20 mouse cellular contexts compared by ENCODE assay signal in genomic region chr15:100111891-100112290, GRCm38 (mm10).
DNase-seq lines count a peak whose midpoint lies in the region; ATAC-seq and TF ChIP-seq lines count a peak whose summit lies in the region.
"Had no signal": no experiment of that assay in that cellular context is flagged by ENCODE, and none has a peak within 500 bp of the region (broad histone marks: within the 10 kb centered on the region; RNA-seq: fewer than 3 reads in every experiment).

No protein-coding gene starts in this region.

- TF ChIP-seq EP300 in lung, postnatal 0 days (IDR thresholded peaks at IDR 0.05) = no peak

- H3K36me3 ChIP-seq in forebrain, embryonic 10.5 days (replicated peaks) = peaks cover 15% of the 10 kb centered on the region
- peaks cover 5% of the 10 kb centered on the region; the same call in 1 of the 2 replicates for H3K36me3 ChIP-seq in forebrain, embryonic 14.5 days (ENCODE audit: control insufficient read depth, insufficient read depth, low read length)
- peaks cover 2% of the 10 kb centered on the region; the same call in 1 of the 2 replicates for H3K36me3 ChIP-seq in midbrain, embryonic 11.5 days (ENCODE audit: control insufficient read depth, insufficient read depth, low read length)
- no peaks in the 10 kb centered on the region for H3K36me3 ChIP-seq in midbrain, embryonic 16.5 days (ENCODE audit: control insufficient read depth, insufficient read depth, low read length)
- 0 out of 2 replicates have a peak, but pooled peaks cover 3% of the 10 kb centered on the region for H3K36me3 ChIP-seq in liver, embryonic 13.5 days
- H3K36me3 ChIP-seq in lung, postnatal 0 days (ENCODE audit: insufficient read depth, low read length) = no peaks in the 10 kb centered on the region
- H3K36me3 ChIP-seq: lung, embryonic 15.5 days had no signal

- WGBS in forebrain, embryonic 10.5 days = 80% methylated on average over 9 of the region's 9 CpGs
- WGBS in forebrain, embryonic 14.5 days = 77% methylated on average over 9 of the region's 9 CpGs
- 78% methylated on average over 9 of the region's 9 CpGs for WGBS in midbrain, embryonic 11.5 days
- WGBS in midbrain, embryonic 16.5 days = 74% methylated on average over 9 of the region's 9 CpGs
- 61% methylated on average over 9 of the region's 9 CpGs for WGBS in liver, embryonic 13.5 days (ENCODE audit: insufficient replicate concordance)
- WGBS in lung, postnatal 0 days = 57% methylated on average over 9 of the region's 9 CpGs

- H3K4me1 ChIP-seq in forebrain, embryonic 10.5 days = peaks cover 49% of the 10 kb centered on the region
- peaks cover 9% of the 10 kb centered on the region for H3K4me1 ChIP-seq in forebrain, embryonic 14.5 days (ENCODE audit: control insufficient read depth, insufficient read depth, low read length)
- H3K4me1 ChIP-seq in midbrain, embryonic 11.5 days (ENCODE audit: control insufficient read depth, insufficient read depth, low read length) = peaks cover 15% of the 10 kb centered on the region
- H3K4me1 ChIP-seq in midbrain, embryonic 16.5 days (ENCODE audit: control insufficient read depth, insufficient read depth, low read length) = peaks cover 10% of the 10 kb centered on the region; the same call in 1 of the 2 replicates
- H3K4me1 ChIP-seq in liver, embryonic 13.5 days (replicated peaks) = peaks cover 43% of the 10 kb centered on the region
- 0 out of 2 replicates have a peak, but pooled peaks cover 5% of the 10 kb centered on the region for H3K4me1 ChIP-seq in lung, postnatal 0 days (ENCODE audit: insufficient read depth, low read depth, low read length)

- no peak for TF ChIP-seq CTCF in lung, postnatal 0 days (IDR thresholded peaks at IDR 0.05)

- H3K4me2 ChIP-seq in forebrain, embryonic 14.5 days (ENCODE audit: low read length) = no peak overlapping the region
- no peak overlapping the region for H3K4me2 ChIP-seq in midbrain, embryonic 11.5 days
- H3K4me2 ChIP-seq in midbrain, embryonic 16.5 days (ENCODE audit: low read length) = no peak overlapping the region
- no peak overlapping the region for H3K4me2 ChIP-seq in liver, embryonic 13.5 days
- H3K4me2 ChIP-seq in lung, postnatal 0 days (replicated peaks; ENCODE audit: low read depth, low read length) = no peak overlapping the region
- H3K4me2 ChIP-seq: hindbrain, embryonic 12.5 days; lung, embryonic 15.5 days; neural tube, embryonic 13.5 days had no signal

- H3K9ac ChIP-seq in forebrain, embryonic 14.5 days (ENCODE audit: low read length) = no peak overlapping the region
- H3K9ac ChIP-seq in midbrain, embryonic 11.5 days (ENCODE audit: low read length) = no peak overlapping the region
- H3K9ac ChIP-seq in midbrain, embryonic 16.5 days (ENCODE audit: low read depth, low read length) = no peak overlapping the region
- H3K9ac ChIP-seq in liver, embryonic 13.5 days = no peak overlapping the region
- no peak overlapping the region for H3K9ac ChIP-seq in lung, postnatal 0 days (replicated peaks; ENCODE audit: low read depth)
- H3K9ac ChIP-seq: forebrain, postnatal 0 days; hindbrain, embryonic 12.5 days; lung, embryonic 15.5 days; neural tube, embryonic 13.5 days had no signal

- H3K9me3 ChIP-seq in forebrain, embryonic 10.5 days = no peaks in the 10 kb centered on the region
- H3K9me3 ChIP-seq in forebrain, embryonic 14.5 days (replicated peaks; ENCODE audit: control insufficient read depth, low read length) = no peaks in the 10 kb centered on the region
- H3K9me3 ChIP-seq in midbrain, embryonic 11.5 days (ENCODE audit: control insufficient read depth, low read length) = no peaks in the 10 kb centered on the region
- no peaks in the 10 kb centered on the region for H3K9me3 ChIP-seq in midbrain, embryonic 16.5 days (replicated peaks; ENCODE audit: control insufficient read depth, low read length, poor library complexity, severe bottlenecking)
- no peaks in the 10 kb centered on the region for H3K9me3 ChIP-seq in liver, embryonic 13.5 days (replicated peaks)
- H3K9me3 ChIP-seq in lung, postnatal 0 days (ENCODE audit: low read length) = no peaks in the 10 kb centered on the region
- H3K9me3 ChIP-seq: hindbrain, embryonic 12.5 days; limb, embryonic 10.5 days; lung, embryonic 15.5 days; neural tube, embryonic 13.5 days had no signal

- H3K27me3 ChIP-seq in forebrain, embryonic 10.5 days (ENCODE audit: poor library complexity, severe bottlenecking) = no peaks in the 10 kb centered on the region
- H3K27me3 ChIP-seq in forebrain, embryonic 14.5 days (replicated peaks; ENCODE audit: control insufficient read depth, insufficient read depth, low read length) = no peaks in the 10 kb centered on the region
- no peaks in the 10 kb centered on the region for H3K27me3 ChIP-seq in midbrain, embryonic 11.5 days (ENCODE audit: control insufficient read depth, insufficient read depth, low read length)
- no peaks in the 10 kb centered on the region for H3K27me3 ChIP-seq in midbrain, embryonic 16.5 days (ENCODE audit: control insufficient read depth, insufficient read depth, low read depth, low read length)
- H3K27me3 ChIP-seq in liver, embryonic 13.5 days = no peaks in the 10 kb centered on the region
- no peaks in the 10 kb centered on the region for H3K27me3 ChIP-seq in lung, postnatal 0 days (replicated peaks; ENCODE audit: insufficient read depth, low read length)
- H3K27me3 ChIP-seq: CH12.LX; hindbrain, embryonic 12.5 days; lung, embryonic 15.5 days; neural tube, embryonic 13.5 days had no signal

- H3K27ac ChIP-seq in forebrain, embryonic 10.5 days = peak overlapping the region; percentile 1; the same call in 1 of the 2 replicates
- no peak overlapping the region for H3K27ac ChIP-seq in forebrain, embryonic 14.5 days (ENCODE audit: low read depth, low read length)
- H3K27ac ChIP-seq in midbrain, embryonic 11.5 days (ENCODE audit: low read depth, low read length) = no peak overlapping the region
- H3K27ac ChIP-seq in midbrain, embryonic 16.5 days (ENCODE audit: low read length) = no peak overlapping the region
- peak overlapping the region; percentile 45; the same call in 1 of the 2 replicates for H3K27ac ChIP-seq in liver, embryonic 13.5 days
- H3K27ac ChIP-seq in lung, postnatal 0 days (ENCODE audit: low read length) = no peak overlapping the region
- H3K27ac ChIP-seq: hindbrain, embryonic 12.5 days; limb, embryonic 10.5 days; lung, embryonic 15.5 days; neural tube, embryonic 13.5 days had no signal

- no peak for DNase-seq in forebrain, embryonic 10.5 days (ENCODE audit: extremely low spot score, low spot score)
- no peak for DNase-seq in forebrain, embryonic 14.5 days (ENCODE audit: low spot score)
- DNase-seq in midbrain, embryonic 11.5 days (ENCODE audit: low spot score, missing footprints) = peak; percentile 17
- DNase-seq in liver, embryonic 13.5 days = no peak
- no peak for DNase-seq in frontal cortex, adult 2 months (ENCODE audit: extremely low spot score in 1 of 2, low spot score in 1 of 2)
- DNase-seq in lung, postnatal 0 days (ENCODE audit: low spot score) = no peak
- no peak for DNase-seq in lung, postnatal 36 days
- DNase-seq: adrenal gland, postnatal 25 days; cerebellum, adult 9-10 months; embryo, embryonic 11 days; forebrain, postnatal 0 days; gastrocnemius, postnatal 14 days; layer of hippocampus, postnatal 36 days; thymus, postnatal 36 days had no signal

- ATAC-seq in forebrain, embryonic 14.5 days = no peak
- no peak for ATAC-seq in midbrain, embryonic 11.5 days (ENCODE audit: low FRiP score)
- no peak for ATAC-seq in midbrain, embryonic 16.5 days
- ATAC-seq in liver, embryonic 13.5 days (ENCODE audit: low read depth) = no peak; the same call in 1 of the 2 replicates
- ATAC-seq in lung, postnatal 0 days = no peak
- ATAC-seq: forebrain, postnatal 0 days had no signal

- H3K4me3 ChIP-seq in forebrain, embryonic 10.5 days = no peak overlapping the region
- H3K4me3 ChIP-seq in forebrain, embryonic 14.5 days (ENCODE audit: low read depth, low read length) = no peak overlapping the region
- no peak overlapping the region for H3K4me3 ChIP-seq in midbrain, embryonic 11.5 days (ENCODE audit: low read depth, low read length)
- no peak overlapping the region for H3K4me3 ChIP-seq in midbrain, embryonic 16.5 days (ENCODE audit: low read depth, low read length)
- H3K4me3 ChIP-seq in liver, embryonic 13.5 days (replicated peaks) = no peak overlapping the region
- no peak overlapping the region for H3K4me3 ChIP-seq in lung, postnatal 0 days (ENCODE audit: low read depth, low read length)
- H3K4me3 ChIP-seq: hindbrain, embryonic 12.5 days; limb, embryonic 10.5 days; lung, embryonic 15.5 days; neural tube, embryonic 13.5 days had no signal

Comparison
In these comparisons a context has a peak if more than half of its experiments do, and no peak if none do; other contexts are left out.
1. H3K27ac ChIP-seq: peak in forebrain, embryonic 10.5 days (single experiment) and liver, embryonic 13.5 days (single experiment); none in forebrain, embryonic 14.5 days (single experiment), midbrain, embryonic 11.5 days (single experiment), midbrain, embryonic 16.5 days (single experiment) and lung, postnatal 0 days (single experiment).